Mouse (Mus musculus) erythroblast, embryonic 14.5 days (primary cell): Measurements from ENCODE around the gene E130208F15Rik.

ENCODE experiments used
- GATA1 ChIP-seq: IDR thresholded peaks from 2 replicates; pipeline ENCODE4 v1.6.1; 2012; ENCODE audit warnings: low read length, inconsistent platforms, mixed read lengths
- TAL1 ChIP-seq: IDR thresholded peaks from 3 replicates; pipeline ENCODE4 v1.6.1; 2012; ENCODE audit warnings: low read length, inconsistent platforms, mixed read lengths

GRCm38 (mm10) chr7:30333436-30333835 lies 11.9 kb downstream of the E130208F15Rik start:
- no peak for TF ChIP-seq GATA1
- TF ChIP-seq TAL1, result no peak
